Mouse (Mus musculus): ENCODE measurements around the gene Gpc5. TPM values are rescaled to one million over a fixed set of nuclear protein-coding genes. Genes with fewer than 3 reads are reported as not detected.

The Gpc5 gene
- not detected in 2 replicates for polyA plus RNA-seq (2012; rRNA removed; ENCODE audit: low replicate concordance)

GRCm38 (mm10) chr14:115092081-115092480 is at the start of gene Gpc5:
TSS of gene Gpc5 (plus strand) at chr14:115092215.

